Mouse (Mus musculus): Measurements from ENCODE around the gene Olfr1344. TPM values are rescaled to one million over a fixed set of nuclear protein-coding genes. Genes with fewer than 3 reads are reported as not detected.

Gene Olfr1344
- total RNA-seq (2021) = not detected
- long read RNA-seq, experiment 1 = 0 reads
- long read RNA-seq, experiment 2 = 0 reads

GRCm38 (mm10) chr7:6438388-6438787 is at the start of gene Olfr1344:
Gene Olfr1344, plus strand, starts transcription at chr7:6438688.
- intact Hi-C loops (cut with DNase I) = loop anchor here (5.0 kb wide), 1 partner anchor 499 kb away; no protein-coding TSS in a partner anchor
- no peak within 1 kb of the TSS for H3K27ac ChIP-seq
- DNase-seq = no peak
- TF ChIP-seq CTCF (IDR thresholded peaks at IDR 0.05) = no peak
- no peak within 1 kb of the TSS for H3K4me3 ChIP-seq

GRCm38 (mm10) chr7:6388971-6389370 is 49.5 kb upstream of the Olfr1344 start:
- intact Hi-C loops (cut with DNase I) = no loop called here
- no peak overlapping the region for H3K27ac ChIP-seq
- TF ChIP-seq CTCF (IDR thresholded peaks at IDR 0.05) = no peak
- H3K4me3 ChIP-seq = no peak overlapping the region
- DNase-seq = no peak

GRCm38 (mm10) chr7:6389449-6389848 is 49.0 kb upstream of the Olfr1344 start:
- no peak for TF ChIP-seq CTCF (IDR thresholded peaks at IDR 0.05)
- H3K4me3 ChIP-seq = no peak overlapping the region
- no peak for DNase-seq
- intact Hi-C loops (cut with DNase I) = no loop called here
- H3K27ac ChIP-seq = no peak overlapping the region

GRCm38 (mm10) chr7:6397996-6398975 is 40.2 kb upstream of the Olfr1344 start, which contains the start of gene Smim17:
Gene Smim17, plus strand, starts transcription at chr7:6398715.
- intact Hi-C loops (cut with DNase I) = loop anchor here (2.0 kb wide), 1 partner anchor 15 kb away; the partner anchor contains the start of gene Zfp28
- no peak for TF ChIP-seq CTCF (IDR thresholded peaks at IDR 0.05)
- Histone ChIP-seq H3K27ac (no peak within 1 kb of the TSS), H3K4me3 (peak within 1 kb of the TSS; percentile 76)
- peak; percentile 41 for DNase-seq

GRCm38 (mm10) chr7:6410043-6410442 is 28.4 kb upstream of the Olfr1344 start, which contains the start of gene Gm20715:
Gene Gm20715, plus strand, starts transcription at chr7:6410277.
- DNase-seq = peak; percentile 94
- H3K4me3 ChIP-seq = no peak within 1 kb of the TSS
- intact Hi-C loops (cut with DNase I) = loop anchor here (5.0 kb wide), 1 partner anchor 48 kb away; the partner anchor contains the start of gene Zfp78
- TF ChIP-seq CTCF (IDR thresholded peaks at IDR 0.05) = no peak
- no peak within 1 kb of the TSS for H3K27ac ChIP-seq

GRCm38 (mm10) chr7:6414626-6415441 is 23.7 kb upstream of the Olfr1344 start:
- Histone ChIP-seq H3K4me3 (no peak overlapping the region), H3K27ac (no peak overlapping the region)
- intact Hi-C loops (cut with DNase I) = loop anchor here (5.0 kb wide), 1 partner anchor 53 kb away; the partner anchor contains the start of gene Zfp78
- no peak for DNase-seq
- TF ChIP-seq CTCF (IDR thresholded peaks at IDR 0.05) = no peak

GRCm38 (mm10) chr7:6415442-6415787 is 23.1 kb upstream of the Olfr1344 start:
- DNase-seq = no peak
- H3K27ac ChIP-seq = no peak overlapping the region
- H3K4me3 ChIP-seq = no peak overlapping the region
- no peak for TF ChIP-seq CTCF (IDR thresholded peaks at IDR 0.05)
- intact Hi-C loops (cut with DNase I) = no loop called here

GRCm38 (mm10) chr7:6419894-6420293 is 18.6 kb upstream of the Olfr1344 start:
- intact Hi-C loops (cut with DNase I) = no loop called here
- Histone ChIP-seq H3K27ac (no peak overlapping the region), H3K4me3 (no peak overlapping the region)
- DNase-seq = no peak
- TF ChIP-seq CTCF (IDR thresholded peaks at IDR 0.05) = no peak

- H3K4me3 ChIP-seq = no peak overlapping the region
- DNase-seq = no peak
- intact Hi-C loops (cut with DNase I) = no loop called here
- no peak overlapping the region for H3K27ac ChIP-seq
- peak; percentile 13; the same call in 1 of the 2 replicates for TF ChIP-seq CTCF (IDR thresholded peaks at IDR 0.05)
Measured at GRCm38 (mm10) chr7:6429381-6429780, 9.1 kb upstream of the Olfr1344 start.

GRCm38 (mm10) chr7:6430342-6430741 is 8.1 kb upstream of the Olfr1344 start:
- no peak overlapping the region for H3K27ac ChIP-seq
- TF ChIP-seq CTCF (IDR thresholded peaks at IDR 0.05) = peak; percentile 69
- peak; percentile 28 for DNase-seq
- intact Hi-C loops (cut with DNase I) = loop anchor here (1.0 to 5.0 kb wide), 2 partner anchors 71 to 487 kb away; no protein-coding TSS in a partner anchor
- no peak overlapping the region for H3K4me3 ChIP-seq

- no peak for TF ChIP-seq CTCF (IDR thresholded peaks at IDR 0.05)
- intact Hi-C loops (cut with DNase I) = no loop called here
- no peak overlapping the region for H3K4me3 ChIP-seq
- no peak overlapping the region for H3K27ac ChIP-seq
- no peak for DNase-seq
Measured at GRCm38 (mm10) chr7:6441173-6441572, 2.7 kb downstream of the Olfr1344 start.

- no peak for DNase-seq
- intact Hi-C loops (cut with DNase I) = no loop called here
- TF ChIP-seq CTCF (IDR thresholded peaks at IDR 0.05) = no peak
- no peak overlapping the region for H3K4me3 ChIP-seq
- no peak overlapping the region for H3K27ac ChIP-seq
Measured at GRCm38 (mm10) chr7:6447771-6448170, 9.3 kb downstream of the Olfr1344 start.
